Mouse (Mus musculus): ENCODE measurements at regions not wholly inside any gene's neighbourhood (a gene's known extent, or its start where the extent isn't known, plus 50 kb on each side); places are given as distances from the start of the nearest gene placed in this dataset.

DNA sequence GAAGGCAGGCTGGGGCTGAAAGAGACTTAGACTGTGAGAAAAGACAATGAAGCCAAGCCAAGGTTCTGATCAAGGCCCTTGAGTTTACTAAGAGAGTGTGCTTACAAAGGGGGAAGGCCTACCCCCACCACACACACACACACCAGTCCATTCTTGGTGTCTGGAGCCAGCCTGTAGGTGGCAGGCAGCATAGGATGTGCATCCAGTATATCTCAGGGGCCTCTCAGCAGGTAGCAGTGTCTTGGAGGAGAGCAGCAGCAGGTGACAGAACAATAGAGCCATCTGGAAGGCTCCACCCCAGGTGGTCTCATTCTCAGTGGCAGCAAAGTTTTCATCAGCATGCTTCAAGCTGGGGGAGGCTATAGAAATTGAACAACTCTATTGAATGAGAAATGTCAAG, 293.9 kb downstream of the Pet2 start:
- DNase-seq (ENCODE audit: low read depth): peak; percentile 1
- TF ChIP-seq POLR2A (IDR thresholded peaks at IDR 0.05; ENCODE audit: borderline replicate concordance, extremely low read depth, insufficient read depth, insufficient read length, poor library complexity, severe bottlenecking) (no peak), CTCF (IDR thresholded peaks at IDR 0.05; ENCODE audit: borderline replicate concordance, extremely low read depth, insufficient read depth, insufficient read length) (no peak)
